Mouse (Mus musculus) induced T-regulatory cell, adult 2 months (primary cell): Measurements from ENCODE around the gene Hlcs.
"Not testable (repeated sequence)": the region's sequence is repeated elsewhere in the genome, so short reads cannot be mapped to it uniquely, and the experiment has no call there.

Experiments used
- DNase-seq: peaks from one replicate; pipeline ENCODE4 v3.0.0-alpha.2; 2012; ENCODE audit warnings: low read depth

Gene Hlcs

GRCm38 (mm10) chr16:94313229-94314030 is at the start of gene Hlcs:
Gene Hlcs, minus strand, starts transcription at chr16:94313571.
- DNase-seq = peak; percentile 98

- no peak for DNase-seq
These were observed 49.0 kb upstream of the Hlcs start for GRCm38 (mm10) chr16:94362174-94362873.

DNA sequence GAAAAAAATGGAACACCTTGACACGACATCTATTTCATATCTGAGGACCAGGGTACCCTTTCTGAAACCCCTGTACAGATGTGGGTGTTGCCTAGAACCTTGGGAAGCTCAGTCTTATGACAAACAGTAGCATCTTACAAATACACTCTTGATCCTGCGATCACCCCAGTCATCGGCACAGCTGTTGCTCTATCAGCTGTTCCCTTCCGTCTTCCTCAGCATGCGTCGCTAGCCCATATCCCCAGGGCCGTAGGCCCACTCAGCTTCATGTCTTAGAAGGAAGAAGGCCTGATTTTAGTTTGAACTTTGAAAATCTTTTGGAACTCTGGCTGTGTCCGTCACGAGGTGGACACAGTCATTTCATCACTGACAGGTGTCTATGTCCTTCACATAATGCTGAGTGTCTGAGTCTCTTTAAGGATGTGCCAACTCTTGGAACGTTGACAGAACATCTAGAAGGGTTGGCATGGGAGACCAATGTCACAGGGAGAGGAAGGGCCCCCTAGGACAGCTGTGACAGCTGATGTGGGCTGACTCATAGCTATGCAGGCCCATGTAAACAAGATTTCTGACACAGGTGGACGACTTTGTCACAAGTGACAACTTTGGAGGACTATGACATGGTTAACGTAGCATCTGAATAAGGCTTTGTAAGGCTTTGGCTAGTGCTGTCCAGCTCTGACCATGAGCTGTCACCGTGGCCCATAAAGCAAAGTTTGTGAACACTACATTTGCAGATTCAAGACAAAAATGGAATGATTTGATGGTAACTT is 47.4 kb upstream of the Hlcs start:
- no peak for DNase-seq

- no peak for DNase-seq
These were observed 44.7 kb upstream of the Hlcs start for GRCm38 (mm10) chr16:94358091-94358490.

- peak; percentile 14 for DNase-seq
These were observed 43.6 kb upstream of the Hlcs start for GRCm38 (mm10) chr16:94356776-94357494.

DNA sequence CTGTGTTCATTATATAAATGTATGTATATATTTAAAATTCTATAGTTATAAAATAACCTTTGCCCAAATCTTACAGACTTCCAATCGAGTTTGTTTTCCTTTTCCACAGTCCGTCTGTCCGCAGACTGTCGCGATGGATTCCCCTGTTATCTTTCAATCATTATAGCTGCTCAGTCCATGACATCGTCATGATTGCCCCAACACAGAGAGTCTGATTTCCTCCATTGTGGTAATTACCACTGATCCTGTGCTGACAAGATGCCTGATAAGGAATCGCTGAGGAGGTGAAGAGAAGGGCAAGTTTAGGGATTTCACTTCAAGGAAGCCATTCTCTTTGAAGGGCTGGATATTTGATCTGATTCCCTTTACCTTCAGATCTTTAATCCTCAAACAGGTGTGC is 42.7 kb upstream of the Hlcs start:
- no peak for DNase-seq

GRCm38 (mm10) chr16:94354450-94354849 is 41.1 kb upstream of the Hlcs start:
- DNase-seq = peak; percentile 83

- no peak for DNase-seq
These were observed 36.9 kb upstream of the Hlcs start for GRCm38 (mm10) chr16:94350287-94350677.

GRCm38 (mm10) chr16:94349588-94350286 is 36.4 kb upstream of the Hlcs start:
- no peak for DNase-seq

DNA sequence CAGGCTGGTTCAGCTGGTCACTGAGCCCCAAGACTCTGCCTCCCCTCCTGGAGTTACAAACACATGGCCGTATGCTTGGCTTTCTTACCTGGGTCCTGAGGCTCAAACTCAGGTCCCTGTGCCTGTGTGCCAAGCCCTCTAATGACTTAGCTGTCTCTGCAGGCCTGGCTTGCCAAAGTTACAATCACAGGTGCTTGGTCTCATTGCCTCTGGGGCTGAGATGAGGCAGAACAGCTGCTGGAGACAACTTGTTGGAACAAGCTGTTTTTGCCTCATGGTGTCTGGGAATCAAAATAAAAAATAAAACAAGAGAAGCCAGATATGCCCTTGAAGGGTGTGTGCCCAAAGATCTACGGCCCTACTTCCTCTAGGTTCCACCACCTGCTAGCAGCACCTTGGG is 35.4 kb upstream of the Hlcs start:
- no peak for DNase-seq

- no peak for DNase-seq
These were observed 33.8 kb upstream of the Hlcs start for GRCm38 (mm10) chr16:94347080-94347731.

DNA sequence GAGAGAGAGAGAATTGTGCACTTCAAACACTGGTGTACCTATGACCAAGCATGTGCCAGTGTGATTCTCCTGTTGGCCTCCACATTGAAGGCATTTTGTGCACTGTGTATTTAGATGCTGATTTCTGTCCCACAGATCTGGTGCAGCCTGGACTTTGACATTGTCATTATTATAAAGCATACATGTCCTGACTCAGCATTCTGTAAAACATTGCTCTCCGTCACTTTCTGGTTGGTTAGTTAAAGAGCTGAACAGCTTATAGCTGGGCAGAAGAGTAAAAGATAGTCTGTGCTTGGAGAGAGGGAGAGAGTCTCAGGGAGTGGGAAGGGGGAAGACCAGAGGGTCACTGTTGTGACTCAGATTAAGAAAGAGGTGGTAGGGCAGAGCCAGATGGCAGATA is 32.4 kb upstream of the Hlcs start:
- no peak for DNase-seq

GRCm38 (mm10) chr16:94339164-94340160 is 26.1 kb upstream of the Hlcs start:
- DNase-seq = not testable (repeated sequence)

- DNase-seq = no peak
These were observed 22.3 kb upstream of the Hlcs start for GRCm38 (mm10) chr16:94335656-94336055.

DNA sequence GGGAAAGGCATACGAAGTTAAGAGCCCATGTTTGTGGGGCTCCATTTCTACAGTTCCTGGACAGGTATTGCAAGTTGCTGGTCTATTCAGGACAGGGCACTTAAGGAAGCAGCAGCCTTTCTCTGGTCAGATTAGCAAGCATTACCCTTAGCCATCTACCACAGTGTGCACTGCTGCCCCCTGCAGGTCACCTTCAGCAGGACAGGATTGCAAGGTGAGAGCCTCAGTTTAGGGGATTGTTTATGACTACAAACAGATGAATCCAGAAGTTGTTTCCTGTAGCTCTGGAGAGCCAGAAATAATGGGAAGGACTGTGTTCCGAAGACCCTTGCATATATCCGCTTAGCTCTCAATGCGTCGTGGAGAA is 18.5 kb upstream of the Hlcs start:
- DNase-seq = peak; percentile 86

DNA sequence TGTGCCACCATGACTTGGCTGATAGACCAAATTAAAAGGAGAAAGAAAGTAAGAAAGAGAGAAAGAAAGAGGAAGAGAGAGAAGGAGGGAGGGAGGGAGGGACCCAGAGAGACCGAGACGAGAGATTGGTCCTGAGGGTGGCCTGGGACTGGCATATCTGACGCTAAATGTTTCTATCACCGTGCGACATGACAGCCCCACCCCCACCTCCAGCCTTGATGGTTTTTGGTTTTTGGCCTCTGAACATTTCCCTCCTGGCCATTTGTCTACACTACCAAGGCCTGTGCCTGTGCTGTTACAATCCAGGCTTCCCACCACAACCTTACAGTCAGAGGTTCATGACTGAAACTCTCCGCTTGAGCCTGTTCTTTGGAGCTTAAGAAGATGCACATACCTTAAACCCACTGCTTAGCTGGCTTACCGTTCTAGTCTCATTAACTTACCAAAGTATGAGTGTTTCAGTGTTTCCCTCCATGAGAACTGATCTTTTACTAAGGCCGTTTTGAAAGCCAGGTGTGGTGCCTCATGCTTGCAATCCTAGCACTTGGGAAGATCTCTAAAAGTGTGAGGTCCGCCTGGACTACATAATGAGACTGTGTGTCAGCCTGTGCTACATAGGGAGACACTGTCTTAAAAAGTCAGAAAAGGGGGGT is 18.0 kb upstream of the Hlcs start:
- no peak for DNase-seq

- no peak for DNase-seq
These were observed 17.1 kb upstream of the Hlcs start for GRCm38 (mm10) chr16:94330429-94330828.

DNA sequence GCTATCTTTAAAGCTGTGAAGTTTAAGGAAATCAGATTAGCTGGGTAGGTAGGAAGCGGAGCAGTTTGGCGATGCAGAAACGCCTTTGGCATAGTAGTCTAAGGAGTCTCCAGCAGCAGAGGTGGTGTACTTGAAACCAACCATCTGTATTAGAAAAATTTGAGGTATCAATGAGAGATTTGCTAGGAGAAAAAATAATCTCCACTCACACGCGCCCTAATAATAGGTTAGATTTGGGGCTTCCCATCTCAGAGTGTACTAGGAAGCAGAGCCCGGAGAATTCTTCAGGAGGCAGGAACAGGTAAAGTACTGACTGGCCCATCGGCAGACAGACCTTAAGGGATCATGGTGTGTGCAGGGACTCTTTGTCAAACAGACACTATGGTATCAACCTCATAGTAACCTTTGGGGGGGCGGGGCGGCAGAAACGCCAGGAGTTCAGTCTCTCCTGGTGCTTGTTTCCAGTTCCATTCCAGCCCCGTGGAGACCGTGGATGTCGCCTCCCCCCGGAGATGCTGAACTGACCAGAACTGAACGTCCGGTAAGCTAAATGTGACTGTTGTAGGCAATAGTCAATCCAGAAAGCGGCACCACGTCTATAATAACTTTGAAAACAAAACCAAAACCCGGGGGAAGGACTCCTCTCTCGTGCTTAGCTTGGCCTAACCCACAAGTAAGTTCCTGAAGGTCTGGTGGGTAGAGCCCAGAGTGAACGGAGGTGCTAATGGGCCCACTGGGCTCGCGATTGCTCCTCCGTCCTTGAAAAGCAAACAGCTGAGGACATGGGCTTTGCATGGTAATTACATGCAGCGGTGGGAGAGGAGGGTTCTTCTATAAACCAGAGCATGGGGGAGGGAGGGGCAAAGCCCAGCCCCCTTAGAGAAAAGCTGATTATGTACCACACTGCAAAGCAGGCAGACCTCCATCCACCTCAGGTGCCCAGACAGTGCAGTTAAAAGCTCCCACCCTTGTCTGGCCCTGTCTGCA is 15.8 kb upstream of the Hlcs start:
- DNase-seq = peak; percentile 66
